Mouse (Mus musculus) forebrain, embryonic 10.5 days (tissue): ENCODE results near the gene Nln. TPM values are rescaled to one million over a fixed set of nuclear protein-coding genes. Genes with fewer than 3 reads are reported as not detected.

ENCODE experiments used
- DNase-seq: peaks from one replicate; pipeline ENCODE4 v3.0.0-alpha.2; 2017; ENCODE audit warnings: low spot score; ENCODE audit errors: extremely low spot score
- H3K27ac ChIP-seq: fragments of 300-500 bp; sonication (generic); 2 replicates; pipeline ENCODE4 v1.5.1; 2016; ENCODE audit warnings: mild to moderate bottlenecking
- H3K27me3 ChIP-seq: fragments of 300-500 bp; sonication (generic); 2 replicates; pipeline ENCODE4 v1.6.1; 2016; ENCODE audit warnings: mild to moderate bottlenecking; ENCODE audit not compliant: poor library complexity, severe bottlenecking
- H3K36me3 ChIP-seq: fragments of 300-500 bp; sonication (generic); replicated peaks from 2 replicates; pipeline ENCODE4 v1.6.1; 2016; ENCODE audit warnings: mild to moderate bottlenecking, moderate library complexity
- H3K4me1 ChIP-seq: fragments of 300-500 bp; sonication (generic); 2 replicates; pipeline ENCODE4 v1.6.1; 2016
- H3K4me3 ChIP-seq: fragments of 300-500 bp; sonication (generic); 2 replicates; pipeline ENCODE4 v1.5.1; 2016; ENCODE audit warnings: mild to moderate bottlenecking, moderate library complexity
- H3K9me3 ChIP-seq: fragments of 300-500 bp; sonication (generic); 2 replicates; pipeline ENCODE4 v1.6.1; 2016; ENCODE audit warnings: mild to moderate bottlenecking, moderate library complexity
- WGBS: fragments of 180-500 bp; shearing (Covaris S2); methylation state at CpG from one replicate; pipeline ENCODE4 v1.1.7; 2016; 5-methylcytosine and 5-hydroxymethylcytosine counted together
- polyA plus RNA-seq: library from polyadenylated mRNA; unstranded; fragments of >200 nt; fragmentation: Nextera tagmentation; extraction: Ambion mirVana; gene quantifications from 2 replicates; pipeline ENCODE4 v1.2.1, GENCODE M21; 2016

The Nln gene
- polyA plus RNA-seq, 1 experiment from 2014 or later = 17.1 TPM

- WGBS = 78% methylated on average over 23 of the region's 23 CpGs
- Histone ChIP-seq H3K27me3 (no peaks in the 10 kb centered on the region), H3K4me1 (peaks cover 41% of the 10 kb centered on the region), H3K9me3 (no peaks in the 10 kb centered on the region), H3K27ac (peak overlapping the region; percentile 60), H3K36me3 (0 out of 2 replicates have a peak, but pooled peaks cover 2% of the 10 kb centered on the region), H3K4me3 (no peak overlapping the region)
- no peak for DNase-seq
These were observed 72.7 kb downstream of the Nln start for GRCm38 (mm10) chr13:104036494-104037290.

- H3K9me3 ChIP-seq = no peaks in the 10 kb centered on the region
- H3K4me1 ChIP-seq = peaks cover 43% of the 10 kb centered on the region
- no peak for DNase-seq
- no peak overlapping the region for H3K27ac ChIP-seq
- H3K27me3 ChIP-seq = no peaks in the 10 kb centered on the region
- H3K36me3 ChIP-seq = 0 out of 2 replicates have a peak, but pooled peaks cover 3% of the 10 kb centered on the region
- no peak overlapping the region for H3K4me3 ChIP-seq
- WGBS = 91% methylated on average over 2 of the region's 2 CpGs
These were observed 73.8 kb downstream of the Nln start for GRCm38 (mm10) chr13:104035651-104036050.

DNA sequence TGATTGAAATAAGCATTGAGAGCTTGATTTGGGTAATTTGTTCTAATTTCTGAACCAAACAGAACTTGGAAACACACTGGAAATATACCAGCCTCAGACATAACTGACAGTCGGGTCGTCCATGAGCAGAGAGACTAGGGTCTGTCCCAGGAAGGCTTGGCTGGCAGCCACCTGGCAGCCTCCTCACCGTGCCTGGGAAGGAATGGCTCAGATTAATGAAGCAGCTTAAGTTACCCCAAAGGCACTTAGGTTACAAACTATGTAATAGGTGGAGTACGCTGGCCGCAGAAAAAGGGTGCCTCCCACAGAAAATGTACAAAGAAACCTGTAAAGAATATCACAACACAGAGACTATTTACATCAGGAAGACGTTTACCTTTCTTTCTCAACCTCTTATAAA, 74.6 kb downstream of the Nln start:
- 0 out of 2 replicates have a peak, but pooled peaks cover 3% of the 10 kb centered on the region for H3K36me3 ChIP-seq
- H3K27me3 ChIP-seq = no peaks in the 10 kb centered on the region
- no peak overlapping the region for H3K4me3 ChIP-seq
- no peaks in the 10 kb centered on the region for H3K9me3 ChIP-seq
- H3K27ac ChIP-seq = no peak overlapping the region
- H3K4me1 ChIP-seq = peaks cover 43% of the 10 kb centered on the region
- 71% methylated on average over 6 of the region's 6 CpGs for WGBS
- no peak for DNase-seq

- WGBS = 78% methylated on average over 3 of the region's 3 CpGs
- Histone ChIP-seq H3K4me3 (no peak overlapping the region), H3K9me3 (no peaks in the 10 kb centered on the region), H3K27me3 (no peaks in the 10 kb centered on the region), H3K4me1 (peaks cover 36% of the 10 kb centered on the region), H3K36me3 (0 out of 2 replicates have a peak, but pooled peaks cover 3% of the 10 kb centered on the region), H3K27ac (no peak overlapping the region)
- no peak for DNase-seq
These were observed 76.7 kb downstream of the Nln start for GRCm38 (mm10) chr13:104032620-104033133.

GRCm38 (mm10) chr13:104031821-104032331, 77.5 kb downstream of the Nln start:
- Histone ChIP-seq H3K27ac (peak overlapping the region; percentile 37; the same call in 1 of the 2 replicates), H3K4me1 (peaks cover 34% of the 10 kb centered on the region), H3K27me3 (no peaks in the 10 kb centered on the region), H3K4me3 (no peak overlapping the region), H3K36me3 (0 out of 2 replicates have a peak, but pooled peaks cover 3% of the 10 kb centered on the region), H3K9me3 (no peaks in the 10 kb centered on the region)
- no peak for DNase-seq
- WGBS = 87% methylated on average over 12 of the region's 12 CpGs

DNA sequence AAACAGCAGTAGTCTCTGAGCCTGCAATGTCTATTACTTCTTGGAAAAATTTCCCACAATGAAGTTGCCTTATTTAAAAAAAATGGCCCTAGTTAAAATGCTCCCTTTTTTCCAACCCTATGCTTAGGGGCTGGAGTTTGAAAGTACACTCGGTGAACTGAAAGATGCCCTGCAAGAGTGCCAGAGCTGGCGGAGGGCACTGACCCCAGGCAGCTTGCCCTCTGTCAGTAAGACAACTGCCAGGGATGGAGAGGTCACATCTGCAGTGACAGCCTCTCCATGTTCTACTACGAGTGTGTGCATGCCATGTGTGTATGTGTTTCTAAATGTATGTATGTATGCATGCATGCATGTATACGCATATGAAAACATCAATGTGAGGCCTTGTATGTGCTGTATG, 78.5 kb downstream of the Nln start:
- 94% methylated on average over 4 of the region's 4 CpGs for WGBS
- no peak overlapping the region for H3K4me3 ChIP-seq
- peaks cover 31% of the 10 kb centered on the region for H3K4me1 ChIP-seq
- H3K27me3 ChIP-seq = no peaks in the 10 kb centered on the region
- no peak for DNase-seq
- no peak overlapping the region for H3K27ac ChIP-seq
- no peaks in the 10 kb centered on the region for H3K9me3 ChIP-seq
- H3K36me3 ChIP-seq = 0 out of 2 replicates have a peak, but pooled peaks cover 3% of the 10 kb centered on the region

GRCm38 (mm10) chr13:104029511-104029910, 79.9 kb downstream of the Nln start:
- H3K4me3 ChIP-seq = no peak overlapping the region
- 0 out of 2 replicates have a peak, but pooled peaks cover 3% of the 10 kb centered on the region for H3K36me3 ChIP-seq
- H3K27ac ChIP-seq = no peak overlapping the region
- DNase-seq = no peak
- no peaks in the 10 kb centered on the region for H3K27me3 ChIP-seq
- peaks cover 36% of the 10 kb centered on the region for H3K4me1 ChIP-seq
- H3K9me3 ChIP-seq = no peaks in the 10 kb centered on the region

DNA sequence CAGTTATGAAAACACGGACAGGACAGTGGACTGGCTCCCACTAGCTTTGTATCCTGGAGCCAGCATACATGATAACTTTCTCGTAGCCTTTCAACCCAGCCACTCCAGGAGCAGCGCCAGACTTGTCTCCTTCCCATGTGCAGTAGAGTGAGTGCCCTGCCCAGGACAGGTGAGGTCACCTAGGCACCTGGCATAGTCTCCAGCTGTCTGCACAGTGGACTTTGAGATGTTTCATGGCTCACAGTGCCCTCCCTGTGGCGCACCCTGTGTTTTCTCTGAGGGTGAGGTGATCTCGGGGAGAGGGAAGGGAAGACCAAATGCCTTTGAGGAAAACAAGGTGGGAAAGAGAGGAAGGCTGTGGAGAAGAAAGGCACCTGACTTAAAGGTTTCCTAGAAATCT, 80.3 kb downstream of the Nln start:
- Histone ChIP-seq H3K27me3 (no peaks in the 10 kb centered on the region), H3K27ac (no peak overlapping the region), H3K4me3 (no peak overlapping the region), H3K9me3 (no peaks in the 10 kb centered on the region), H3K36me3 (0 out of 2 replicates have a peak, but pooled peaks cover 3% of the 10 kb centered on the region), H3K4me1 (peaks cover 32% of the 10 kb centered on the region)
- WGBS = 92% methylated on average over 5 of the region's 5 CpGs
- DNase-seq = no peak

- H3K4me3 ChIP-seq = no peak overlapping the region
- no peaks in the 10 kb centered on the region for H3K9me3 ChIP-seq
- H3K27ac ChIP-seq = no peak overlapping the region
- H3K4me1 ChIP-seq = peaks cover 27% of the 10 kb centered on the region
- H3K27me3 ChIP-seq = no peaks in the 10 kb centered on the region
- 90% methylated on average over 3 of the region's 3 CpGs for WGBS
- no peaks in the 10 kb centered on the region for H3K36me3 ChIP-seq
- DNase-seq = no peak
These were observed 82.9 kb downstream of the Nln start for GRCm38 (mm10) chr13:104026525-104026924.

DNA sequence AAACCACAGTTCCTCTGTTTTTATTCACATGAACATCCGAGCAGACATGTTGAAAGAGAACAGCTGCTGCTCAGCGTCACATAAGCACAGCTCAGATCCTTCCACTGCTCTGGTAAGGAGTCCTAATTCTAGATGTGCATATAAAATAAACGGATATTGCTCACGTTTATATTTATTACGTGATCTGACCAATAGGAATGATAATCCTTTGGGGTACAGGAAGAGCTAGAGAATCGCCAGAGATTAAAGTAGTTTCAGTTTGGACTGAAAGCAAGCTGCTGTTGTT, 83.8 kb downstream of the Nln start:
- DNase-seq = no peak
- Histone ChIP-seq H3K4me1 (peaks cover 27% of the 10 kb centered on the region), H3K4me3 (no peak overlapping the region), H3K36me3 (no peaks in the 10 kb centered on the region), H3K27ac (no peak overlapping the region), H3K9me3 (no peaks in the 10 kb centered on the region), H3K27me3 (no peaks in the 10 kb centered on the region)
- 85% methylated on average over 6 of the region's 6 CpGs for WGBS

GRCm38 (mm10) chr13:104024856-104025709, 84.3 kb downstream of the Nln start:
- H3K27me3 ChIP-seq = no peaks in the 10 kb centered on the region
- DNase-seq = no peak
- WGBS = 73% methylated on average over 18 of the region's 18 CpGs
- 0 out of 2 replicates have a peak, but pooled peaks cover under 1% of the 10 kb centered on the region for H3K36me3 ChIP-seq
- peaks cover 27% of the 10 kb centered on the region for H3K4me1 ChIP-seq
- H3K27ac ChIP-seq = peak overlapping the region; percentile 62; the same call in 1 of the 2 replicates
- no peak overlapping the region for H3K4me3 ChIP-seq
- H3K9me3 ChIP-seq = peaks cover 2% of the 10 kb centered on the region; the same call in 1 of the 2 replicates

- Histone ChIP-seq H3K4me1 (peaks cover 27% of the 10 kb centered on the region), H3K9me3 (peaks cover 4% of the 10 kb centered on the region; the same call in 1 of the 2 replicates), H3K27me3 (no peaks in the 10 kb centered on the region), H3K36me3 (peaks cover 3% of the 10 kb centered on the region; the same call in 1 of the 2 replicates), H3K4me3 (no peak overlapping the region), H3K27ac (no peak overlapping the region)
- WGBS = 82% methylated on average over 2 of the region's 2 CpGs
- DNase-seq = no peak
These were observed 85.1 kb downstream of the Nln start for GRCm38 (mm10) chr13:104024275-104024674.
